Mouse (Mus musculus): Measurements from ENCODE around the gene Pkd1l3.

Pkd1l3 gene

DNA sequence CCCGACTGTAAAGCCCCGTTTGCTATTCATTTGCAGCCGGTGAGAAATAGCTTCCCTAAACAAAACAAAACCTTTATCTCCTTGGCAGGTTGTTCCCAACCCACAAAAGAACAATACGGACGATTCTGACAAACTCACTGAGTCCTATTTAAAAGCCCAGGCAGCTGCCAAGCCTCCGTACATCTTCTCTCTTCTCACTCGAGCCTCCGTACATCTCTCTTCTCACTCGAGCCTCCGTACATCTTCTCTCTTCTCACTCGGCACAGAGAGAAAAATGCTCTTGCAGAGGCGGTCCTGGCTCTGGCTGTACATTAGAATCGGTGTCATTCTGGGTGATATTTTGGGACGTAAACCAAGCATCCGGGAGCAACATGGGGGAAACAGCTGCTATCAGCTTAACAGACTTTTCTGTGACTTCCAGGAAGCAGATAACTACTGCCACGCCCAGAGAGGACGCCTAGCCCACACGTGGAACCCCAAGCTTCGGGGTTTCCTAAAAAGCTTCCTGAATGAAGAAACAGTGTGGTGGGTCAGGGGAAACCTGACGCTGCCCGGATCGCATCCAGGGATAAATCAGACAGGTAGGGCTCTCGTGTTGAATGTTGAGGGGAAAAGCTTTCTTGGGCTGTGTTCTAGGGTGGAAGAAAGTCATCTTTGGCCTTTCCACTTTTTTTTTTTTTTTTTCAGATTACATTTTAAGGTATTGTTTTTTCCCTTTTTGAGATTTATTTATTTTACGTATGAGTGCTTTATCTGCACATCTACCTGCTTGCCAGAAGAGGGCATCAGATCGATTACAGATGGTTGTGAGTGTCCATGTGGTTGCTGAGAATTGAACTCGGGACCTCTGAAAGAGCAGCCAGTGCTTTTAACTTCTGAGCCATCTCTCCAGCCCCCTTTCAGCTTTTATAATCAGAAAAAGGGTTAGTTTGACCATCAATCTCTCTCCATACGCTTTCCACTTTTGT is at the start of gene Pkd1l3:
TSS of gene Pkd1l3 (plus strand) at position 275 of the 968 bp plus-strand sequence.
- DNase-seq (ENCODE audit: low read depth, low spot score) = peak; percentile 52

DNA sequence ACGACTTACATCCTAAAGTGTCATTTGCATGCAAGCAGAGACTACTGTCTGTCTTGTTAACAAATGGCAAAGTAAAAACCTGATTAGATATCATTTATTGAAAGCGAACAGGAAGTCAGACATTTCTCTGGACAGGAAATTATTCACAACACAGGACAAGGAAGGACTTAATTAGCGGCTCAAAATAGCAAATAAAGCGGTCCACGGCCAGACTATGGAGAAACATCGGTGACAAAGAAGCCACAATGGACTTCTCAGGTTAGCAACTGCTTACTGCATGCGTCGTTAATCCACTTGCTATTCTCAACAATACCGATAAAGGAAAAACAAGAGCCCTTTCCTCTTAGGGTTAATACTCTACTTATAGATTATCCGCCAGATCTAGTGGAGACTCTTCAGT is 49.6 kb upstream of the Pkd1l3 start:
- no peak for DNase-seq (ENCODE audit: low read depth, low spot score)

DNA sequence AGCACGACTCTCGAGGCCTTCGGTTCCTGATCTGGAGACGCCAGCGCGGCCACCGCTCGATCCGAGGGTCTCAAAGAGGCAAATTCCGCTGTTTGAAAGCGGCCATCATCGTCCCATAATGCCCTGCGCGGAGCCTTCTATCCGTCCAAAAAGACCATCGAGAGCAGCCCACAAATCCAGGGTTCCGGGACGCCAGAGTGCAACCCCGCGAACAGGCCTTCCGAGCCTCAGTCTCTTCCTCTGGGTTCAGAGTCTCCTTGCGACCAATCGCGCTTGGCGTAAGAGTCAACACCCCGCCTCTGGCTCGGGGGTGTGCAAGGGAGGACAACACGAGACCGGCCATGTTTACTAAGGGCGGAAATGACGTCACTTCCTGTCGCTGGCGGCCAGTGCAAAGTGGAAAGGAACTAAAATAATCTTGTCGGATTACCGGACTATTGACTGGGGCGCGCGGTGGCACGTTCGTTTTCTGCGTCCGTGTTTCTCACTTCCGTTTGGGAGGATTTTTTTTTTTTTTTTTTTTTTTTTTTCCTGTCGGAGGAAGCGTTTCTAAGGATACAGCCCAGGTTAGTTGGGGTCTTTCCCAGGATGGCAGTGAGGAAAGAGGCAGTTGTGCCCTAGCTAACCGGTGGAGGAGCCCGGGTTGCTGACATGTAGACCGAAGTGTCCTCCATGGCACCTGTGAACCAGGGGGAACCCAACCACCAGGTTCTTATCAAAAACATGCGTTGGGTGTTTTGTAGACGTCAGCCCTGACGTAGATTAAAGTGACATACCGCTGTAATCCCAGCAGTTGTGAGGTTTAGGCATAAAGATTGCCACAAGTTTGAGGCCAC is 48.6 kb upstream of the Pkd1l3 start, which contains the start of the genes Dhx38 and Txnl4b:
TSS of gene Dhx38 (minus strand) at position 364 of the 836 bp plus-strand sequence.
TSS of gene Txnl4b (plus strand) at position 395 of the 836 bp plus-strand sequence.
- peak; percentile 100 for DNase-seq (ENCODE audit: low read depth, low spot score)

DNA sequence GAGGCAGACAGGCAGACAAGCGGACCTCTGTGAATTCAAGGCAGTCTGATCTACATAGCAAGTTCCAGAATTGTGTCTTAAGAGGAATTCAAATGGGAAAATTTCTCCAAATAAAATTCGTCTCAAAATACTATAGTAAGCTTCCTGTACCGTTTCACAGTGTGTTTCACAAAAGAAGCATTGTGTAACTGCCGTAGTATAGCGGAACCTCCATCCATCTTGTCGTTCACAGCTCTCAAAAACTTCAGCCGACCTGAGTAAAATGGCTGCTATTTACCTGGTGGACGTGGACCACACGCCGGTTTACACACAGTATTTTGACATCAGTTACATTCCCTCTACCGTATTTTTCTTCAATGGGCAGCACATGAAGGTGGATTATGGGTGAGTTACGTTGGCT is 43.2 kb upstream of the Pkd1l3 start:
- DNase-seq (ENCODE audit: low read depth, low spot score) = no peak

DNA sequence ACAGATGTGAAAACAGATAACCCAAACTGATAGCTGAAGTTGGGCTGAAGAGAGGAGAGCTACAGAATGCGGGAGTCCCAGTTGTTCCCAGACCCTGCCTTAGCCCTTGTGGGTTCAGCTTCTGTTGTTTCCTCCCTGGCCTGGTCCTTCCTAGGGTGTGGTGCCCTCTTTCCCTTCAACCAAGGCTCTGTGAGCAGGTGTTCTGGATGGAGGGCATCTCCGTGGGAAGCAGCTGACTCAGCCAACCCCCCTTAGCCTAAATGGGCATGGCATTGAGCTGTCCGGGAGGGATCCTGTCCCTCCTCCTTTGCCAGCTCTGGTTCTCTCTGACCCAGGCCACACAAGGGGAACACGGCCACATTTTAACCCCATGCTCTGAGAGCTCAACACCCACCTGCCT is 38.0 kb upstream of the Pkd1l3 start:
- DNase-seq (ENCODE audit: low read depth, low spot score) = no peak

DNA sequence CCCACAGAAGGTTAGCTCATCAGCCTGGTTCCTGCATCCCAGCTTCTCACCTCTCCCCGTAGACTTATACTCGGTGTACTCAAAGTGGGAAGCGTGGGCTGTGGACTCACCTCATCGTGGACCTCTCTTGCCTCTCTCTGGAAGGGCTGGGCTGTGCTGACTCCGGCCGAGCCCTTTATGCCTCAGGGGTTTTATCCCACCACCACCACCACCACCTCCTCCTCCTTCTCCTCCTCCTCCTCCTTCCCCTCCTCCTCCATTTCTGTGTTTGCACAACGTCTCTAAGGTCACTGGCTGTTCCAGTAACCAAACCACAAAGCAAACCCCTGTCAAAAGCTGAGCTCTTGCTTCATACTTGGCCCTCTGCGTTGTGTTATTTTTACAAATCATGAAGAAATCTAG is 35.4 kb upstream of the Pkd1l3 start, which contains the start of gene Hp:
TSS of gene Hp (minus strand) at position 273 of the 402 bp plus-strand sequence.
- DNase-seq (ENCODE audit: low read depth, low spot score) = no peak

DNA sequence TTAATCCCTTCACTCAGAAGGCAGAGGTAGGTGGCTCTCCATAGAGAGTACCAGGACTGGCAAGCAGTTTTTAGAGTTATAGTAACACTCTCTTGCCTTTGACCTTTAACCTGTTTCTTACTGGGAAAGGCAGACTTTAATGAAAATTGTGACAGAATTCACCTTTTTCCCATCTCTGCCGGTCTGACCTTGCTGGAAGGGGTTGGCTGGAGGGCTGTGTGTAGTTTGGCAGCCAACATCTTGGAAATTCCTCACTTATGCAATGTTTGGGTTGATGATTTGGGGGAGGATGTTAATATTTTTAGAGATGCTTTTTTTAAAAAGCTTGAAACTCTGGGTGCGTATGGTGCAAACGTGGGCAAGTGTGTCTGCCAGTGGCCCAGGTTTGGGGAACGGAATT is 30.0 kb upstream of the Pkd1l3 start:
- no peak for DNase-seq (ENCODE audit: low read depth, low spot score)

DNA sequence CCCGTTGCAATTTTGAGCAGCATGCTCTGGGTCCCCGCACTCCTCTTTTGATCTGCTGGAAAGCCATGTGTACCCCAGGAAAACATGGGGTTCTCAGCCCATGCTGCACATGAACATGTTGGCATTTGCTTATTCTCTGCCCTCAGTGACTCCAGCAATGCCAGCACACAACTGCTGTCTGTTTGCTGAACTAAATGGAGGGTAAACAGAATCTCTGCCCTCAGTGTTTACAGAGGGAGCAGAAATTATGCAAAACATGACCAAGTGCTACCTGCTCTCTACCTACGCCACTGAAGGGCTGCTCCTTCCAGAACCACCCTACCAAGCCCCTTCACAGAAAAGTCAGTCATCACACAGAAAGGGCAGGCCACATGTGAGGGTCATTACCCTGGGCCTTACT is 29.5 kb upstream of the Pkd1l3 start:
- DNase-seq (ENCODE audit: low read depth, low spot score) = no peak

DNA sequence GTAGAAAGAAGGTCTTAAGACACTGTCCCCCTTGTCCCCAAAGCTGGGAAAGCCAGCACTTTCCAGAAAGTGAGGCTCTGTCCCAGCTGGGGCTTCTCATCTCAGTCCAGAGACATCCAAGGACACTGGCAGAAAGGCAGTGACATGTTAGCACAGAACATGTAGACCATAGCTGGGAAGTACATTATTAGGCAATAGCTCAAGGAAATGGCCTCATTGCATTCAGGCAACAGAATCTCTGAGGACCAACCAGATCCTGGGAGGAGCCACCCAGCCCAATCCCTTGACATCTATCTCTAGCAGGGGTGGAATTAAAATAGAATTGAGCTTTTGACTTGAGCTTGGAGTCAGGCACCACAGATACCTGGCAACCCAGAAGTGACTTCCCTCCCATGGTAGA is 28.7 kb upstream of the Pkd1l3 start:
- no peak for DNase-seq (ENCODE audit: low read depth, low spot score)

DNA sequence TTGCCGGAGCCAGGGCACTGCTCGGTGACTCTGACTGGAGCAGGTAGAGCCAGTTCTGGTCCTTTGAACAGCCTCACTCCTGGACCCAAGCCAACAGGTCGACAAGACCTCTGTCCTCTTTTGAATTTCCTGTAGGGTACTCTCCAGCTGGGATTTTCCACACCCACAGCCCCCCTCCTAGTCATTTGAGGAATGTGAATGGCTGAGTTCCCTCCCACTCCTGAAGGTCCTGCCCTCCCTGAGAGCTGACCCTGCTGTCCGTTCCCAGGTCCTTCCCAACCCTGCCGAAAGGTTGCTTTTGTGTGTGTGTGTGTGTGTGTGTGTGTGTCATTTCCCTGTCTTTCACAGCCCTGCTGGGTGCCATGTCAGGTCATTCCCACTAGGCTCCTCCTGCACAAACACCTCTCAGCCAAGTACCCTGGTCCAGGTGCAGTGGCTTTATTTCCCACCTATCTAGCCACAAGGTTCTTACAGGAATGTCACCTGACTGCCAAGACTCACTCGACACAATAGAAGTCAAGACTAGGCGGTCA is 27.3 kb upstream of the Pkd1l3 start:
- DNase-seq (ENCODE audit: low read depth, low spot score) = no peak

DNA sequence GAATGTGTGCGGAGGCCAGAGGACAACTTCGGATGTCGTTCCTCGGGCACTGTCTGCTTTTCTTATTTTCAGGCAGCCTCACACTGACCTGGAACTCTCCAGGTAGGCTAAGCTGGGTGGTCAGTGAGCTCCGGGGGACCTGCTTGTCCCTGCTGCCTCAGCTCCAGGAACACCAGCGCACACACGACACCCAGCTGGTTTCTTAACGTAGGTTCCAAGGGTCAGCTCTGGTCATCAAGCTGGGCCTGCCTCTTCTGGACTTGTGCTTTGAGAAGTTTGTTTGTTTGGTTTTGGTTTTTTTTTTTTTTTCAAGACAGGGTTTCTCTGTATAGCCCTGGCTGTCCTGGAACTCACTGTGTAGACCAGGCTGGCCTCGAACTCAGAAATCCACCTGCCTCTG is 23.4 kb upstream of the Pkd1l3 start:
- no peak for DNase-seq (ENCODE audit: low read depth, low spot score)

DNA sequence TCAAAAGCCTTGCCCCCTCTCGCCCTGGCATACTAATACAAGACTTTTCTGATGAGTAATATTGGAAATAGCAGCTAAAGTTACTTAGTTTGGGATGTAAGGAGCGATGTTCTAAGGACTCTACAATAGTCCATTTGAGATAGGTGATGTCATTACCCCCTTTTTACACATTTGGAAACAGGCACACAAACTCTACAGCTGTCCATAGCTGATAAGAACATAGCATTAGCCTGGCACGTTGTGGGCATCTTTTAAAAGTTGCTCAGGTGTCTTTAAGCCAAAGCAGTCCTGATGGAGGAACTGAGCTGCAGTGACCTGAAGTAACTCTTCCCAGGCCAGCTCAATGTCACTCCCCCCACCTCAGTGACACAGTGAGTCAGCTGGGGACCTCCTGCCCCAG is 22.9 kb upstream of the Pkd1l3 start:
- no peak for DNase-seq (ENCODE audit: low read depth, low spot score)

DNA sequence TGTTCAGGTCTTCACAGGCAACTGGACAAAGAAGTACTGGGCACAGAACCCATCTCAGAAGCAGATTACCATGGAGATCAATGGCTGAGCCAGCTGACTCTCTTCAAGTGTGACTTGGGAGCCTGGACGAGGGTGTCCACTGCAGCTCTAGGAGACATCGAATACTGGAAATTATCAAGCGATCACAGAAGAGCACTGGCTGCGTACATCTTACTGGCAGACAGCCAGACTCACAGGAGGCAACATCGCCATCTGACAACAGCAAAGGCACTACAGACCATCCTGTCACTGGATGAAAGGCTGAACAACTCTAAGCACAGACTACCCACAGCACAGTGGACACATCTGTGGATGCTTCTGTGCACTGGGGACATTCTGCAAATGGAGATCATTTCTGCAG is 22.2 kb upstream of the Pkd1l3 start:
- no peak for DNase-seq (ENCODE audit: low read depth, low spot score)

DNA sequence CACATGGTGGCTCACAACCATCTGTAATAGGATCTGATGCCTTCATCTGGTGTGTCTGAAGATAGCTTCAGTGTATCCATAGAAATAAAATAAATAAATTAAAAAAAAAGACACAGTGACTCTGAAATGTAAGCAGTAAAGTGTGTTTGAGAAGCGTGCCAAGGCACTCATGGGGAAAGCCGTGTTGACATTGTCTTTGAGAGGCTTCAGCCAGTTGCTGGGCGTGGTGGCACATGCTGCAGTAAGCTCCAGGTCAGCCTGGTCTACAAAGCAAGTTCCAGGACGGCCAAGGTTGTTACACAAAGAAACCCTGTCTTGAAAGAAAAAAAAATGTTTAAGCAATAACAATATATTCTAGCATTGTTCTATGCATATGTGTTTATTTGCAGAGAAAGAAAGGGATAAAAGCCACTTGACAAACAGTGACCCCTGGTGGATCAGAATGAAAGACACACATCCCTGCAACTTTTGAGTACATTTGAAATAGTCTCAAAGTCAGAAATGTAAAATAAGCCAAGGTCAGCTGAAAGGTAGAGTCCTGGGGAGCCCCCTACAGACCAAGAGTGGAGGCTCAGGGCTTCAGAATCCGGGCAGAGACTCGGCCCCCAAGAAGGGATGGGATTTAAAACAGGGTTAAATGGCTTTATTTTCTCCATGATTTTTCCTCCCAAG is 21.1 kb upstream of the Pkd1l3 start:
- DNase-seq (ENCODE audit: low read depth, low spot score) = peak; percentile 26

DNA sequence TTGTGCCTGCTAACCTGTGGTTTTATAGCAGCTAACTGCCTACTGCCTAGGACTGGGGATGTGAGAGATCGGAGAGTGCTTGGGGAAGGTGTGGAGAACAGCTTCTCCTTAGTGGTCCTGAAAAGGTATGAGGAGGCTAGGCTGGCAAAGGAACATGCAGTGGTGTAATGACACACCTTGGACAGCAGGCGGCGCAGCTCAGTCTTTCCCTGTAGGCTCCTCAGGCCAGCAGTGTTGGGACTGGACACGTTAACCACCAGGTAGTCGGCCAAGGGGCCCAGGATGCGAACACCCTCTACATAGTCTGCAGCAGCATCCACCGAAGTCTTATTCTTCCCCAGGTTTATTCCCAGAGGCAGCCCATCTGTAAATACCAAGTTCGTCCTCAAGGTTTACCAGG is 18.5 kb upstream of the Pkd1l3 start:
- DNase-seq (ENCODE audit: low read depth, low spot score) = peak; percentile 54

DNA sequence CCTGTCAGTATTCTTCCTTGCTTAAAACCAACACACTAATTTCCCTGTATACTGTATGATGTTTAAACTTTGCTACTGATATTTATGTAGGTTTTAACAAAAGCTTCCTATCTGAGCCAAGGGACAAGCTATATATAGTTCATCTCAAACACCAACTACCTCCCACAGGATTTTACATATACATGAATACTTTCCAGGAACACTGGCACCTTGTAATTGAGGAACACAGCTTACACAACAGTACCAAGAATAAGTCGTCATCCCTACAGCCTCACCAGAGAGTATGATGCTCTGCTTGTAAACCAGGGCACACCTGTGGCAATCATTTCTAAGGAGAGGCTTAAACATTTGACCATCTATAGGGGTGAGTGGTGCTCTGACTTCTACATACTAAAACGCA is 7.6 kb upstream of the Pkd1l3 start:
- no peak for DNase-seq (ENCODE audit: low read depth, low spot score)

DNA sequence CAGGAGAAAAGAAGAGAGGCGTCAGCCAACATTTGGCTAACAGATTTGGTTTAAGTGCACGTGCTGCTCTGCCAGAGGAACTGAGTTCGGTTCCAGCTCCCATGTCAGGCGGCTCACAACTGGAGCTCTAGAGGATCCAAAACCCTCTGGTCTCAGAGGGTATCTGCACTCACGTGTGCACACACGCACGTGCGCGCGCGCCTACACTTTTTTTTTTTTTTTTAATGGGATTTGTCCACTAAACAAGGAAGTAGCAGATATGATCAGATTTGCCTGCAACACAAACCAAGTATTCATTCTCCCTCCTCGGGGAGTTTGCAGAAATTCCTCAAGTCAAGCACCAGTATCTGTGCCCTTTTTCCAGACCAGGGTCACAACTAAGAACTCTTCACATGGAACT is 6.7 kb upstream of the Pkd1l3 start:
- DNase-seq (ENCODE audit: low read depth, low spot score) = peak; percentile 27

DNA sequence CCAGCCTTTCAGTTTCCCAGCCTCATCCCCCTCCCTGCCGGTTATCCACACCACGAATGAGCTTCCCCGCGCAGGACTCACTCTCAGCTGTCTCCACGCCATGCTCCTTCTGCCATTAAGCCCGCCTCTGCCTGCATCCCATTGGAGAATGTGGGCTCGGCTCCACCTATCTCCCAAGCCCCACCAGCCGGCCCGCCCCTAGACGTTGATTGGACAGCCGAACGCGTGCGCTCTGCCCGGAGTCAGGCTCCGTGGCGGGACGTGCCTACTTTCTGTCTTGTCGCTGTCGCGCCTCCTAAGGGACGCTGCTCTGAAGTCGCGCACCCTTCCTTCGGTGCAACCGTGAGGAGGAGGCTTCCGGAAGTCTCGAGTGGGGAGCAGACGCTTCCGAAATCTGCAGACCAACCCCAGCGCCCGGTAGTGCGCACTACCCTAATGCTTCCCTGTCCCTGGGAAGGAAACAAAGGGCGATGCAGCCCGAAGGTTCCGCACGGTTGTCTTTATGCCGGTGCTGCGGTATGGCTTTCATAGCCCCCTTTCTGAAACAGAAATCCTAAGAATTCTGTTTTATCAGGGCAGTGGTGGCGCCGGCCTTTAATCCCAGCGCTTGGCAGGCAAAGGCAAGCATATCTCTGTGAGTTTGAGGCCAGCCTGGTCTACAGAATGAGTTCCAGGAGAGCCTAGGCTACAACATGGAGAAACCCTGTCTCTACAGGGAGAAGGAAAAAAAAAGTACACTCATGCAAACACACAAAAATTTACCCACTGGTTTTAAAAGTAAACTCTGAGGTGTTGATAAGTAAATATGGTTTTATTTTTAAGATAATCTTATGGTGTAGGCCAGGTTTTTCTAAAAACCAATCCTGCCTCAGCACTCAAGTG is 5.8 kb upstream of the Pkd1l3 start, which contains the start of gene Dhodh:
TSS of gene Dhodh (minus strand) at position 403 of the 882 bp plus-strand sequence.
- DNase-seq (ENCODE audit: low read depth, low spot score) = peak; percentile 98

DNA sequence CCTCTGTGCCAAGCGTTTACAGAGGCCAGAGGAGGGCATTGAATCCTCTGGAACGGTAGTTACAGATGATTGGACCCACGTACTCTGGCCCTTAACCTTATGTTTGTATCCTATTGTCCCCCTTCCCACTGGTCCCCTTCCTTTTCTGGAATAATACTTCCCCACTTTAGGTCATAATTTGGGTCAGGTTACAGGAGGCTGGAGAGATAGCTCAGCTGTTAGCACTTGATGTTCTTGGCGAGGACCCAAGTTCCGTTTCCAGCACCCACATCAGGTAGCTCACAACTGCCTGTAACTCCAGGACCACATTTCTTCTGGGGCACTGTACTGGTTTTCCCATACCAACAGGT is 5.2 kb upstream of the Pkd1l3 start:
- no peak for DNase-seq (ENCODE audit: low read depth, low spot score)

DNA sequence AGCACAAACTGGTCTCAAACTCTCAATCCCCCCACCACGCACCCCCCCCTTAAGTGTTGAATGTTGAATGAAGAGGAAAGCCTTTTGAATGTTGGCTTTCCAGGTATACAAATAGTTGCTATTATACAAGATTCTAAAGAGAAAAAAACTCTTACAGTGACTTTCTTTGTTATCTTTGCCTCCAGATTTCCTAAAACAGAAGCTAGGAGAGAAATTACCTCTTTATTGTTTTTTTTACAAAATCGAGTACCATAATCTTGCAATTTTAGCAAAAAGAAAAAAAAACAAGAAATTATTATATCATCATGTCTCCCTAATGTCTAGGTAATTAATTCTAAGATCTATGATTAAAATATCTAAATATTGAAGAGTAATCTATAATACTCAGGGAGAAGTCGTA is 1.3 kb downstream of the Pkd1l3 start:
- DNase-seq (ENCODE audit: low read depth, low spot score) = no peak
